Mouse (Mus musculus): Measurements from ENCODE around the gene Gm3402. TPM values are rescaled to one million over a fixed set of nuclear protein-coding genes. Genes with fewer than 3 reads are reported as not detected.

The Gm3402 gene
- total and polyA plus RNA-seq, 3 experiments = not detected

DNA sequence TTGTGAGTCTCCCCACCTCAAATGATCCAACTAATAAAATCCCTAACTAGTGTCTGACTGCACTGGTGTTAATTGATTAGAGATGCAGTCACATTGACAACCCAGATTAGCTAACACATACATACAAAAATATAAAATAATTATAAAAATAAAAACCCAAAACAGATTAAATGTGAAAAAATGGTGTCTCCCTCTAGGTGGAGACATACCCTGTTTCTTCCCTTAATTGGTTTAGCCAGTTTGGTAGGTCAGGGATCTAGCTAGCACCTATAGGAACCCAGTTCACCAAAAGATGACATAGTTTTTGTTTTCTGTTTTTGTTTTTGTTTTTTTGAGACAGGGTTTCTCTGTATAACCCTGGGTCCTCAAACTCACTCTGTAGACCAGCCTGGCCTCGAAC, 50.3 kb downstream of the Gm3402 start:
- WGBS = 78% methylated on average over 1 of the region's 1 CpGs
- Histone ChIP-seq H3K27ac (no peak overlapping the region), H3K36me3 (ENCODE audit: control insufficient read depth, insufficient read depth, low read length) (no peaks in the 10 kb centered on the region), H3K79me2 (replicated peaks; ENCODE audit: control insufficient read depth, insufficient read depth, low read length) (no peaks in the 10 kb centered on the region), H3K27me3 (ENCODE audit: control insufficient read depth, insufficient read depth, low read length) (no peaks in the 10 kb centered on the region), H3K4me3 (no peak overlapping the region), H3K4me1 (ENCODE audit: control insufficient read depth, insufficient read depth, low read length) (no peaks in the 10 kb centered on the region), H3K9ac (ENCODE audit: low read depth, low read length) (no peak overlapping the region)
- no peak for TF ChIP-seq CTCF (IDR thresholded peaks at IDR 0.05)
- intact Hi-C loops (cut with DNase I) = no loop called here
- DNase-seq = no peak

Other genes with a start within 250 kb of the Gm3402 start
- under 1 TPM; 0.31 to 0.34 TPM for gene Wasf3, start 129.1 kb upstream of the Gm3402 start, total RNA-seq (2021)
- gene Wasf3, start 129.1 kb upstream of the Gm3402 start, polyA plus RNA-seq (2012; rRNA removed) = 0.74 and 0.79 TPM in 2 replicates
- not detected for gene Gm6408, start 32.2 kb upstream of the Gm3402 start, total RNA-seq (2021)
- gene Gm6408, start 32.2 kb upstream of the Gm3402 start, polyA plus RNA-seq (2012; rRNA removed) = not detected in 2 replicates
- gene Gm6370, start 22.8 kb upstream of the Gm3402 start, total RNA-seq (2021) = not detected
- gene Gm6370, start 22.8 kb upstream of the Gm3402 start, polyA plus RNA-seq (2012; rRNA removed) = not detected in 2 replicates
- not detected for gene 4930449I24Rik, start 11.7 kb upstream of the Gm3402 start, total RNA-seq (2021)
- not detected in 2 replicates for gene 4930449I24Rik, start 11.7 kb upstream of the Gm3402 start, polyA plus RNA-seq (2012; rRNA removed)
- not detected for gene Gm3404, start 11.7 kb downstream of the Gm3402 start, total RNA-seq (2021)
- gene Gm3404, start 11.7 kb downstream of the Gm3402 start, polyA plus RNA-seq (2012; rRNA removed) = not detected in 2 replicates
- not detected for gene Gm3409, start 23.5 kb downstream of the Gm3402 start, total RNA-seq (2021)
- not detected in 2 replicates for gene Gm3409, start 23.5 kb downstream of the Gm3402 start, polyA plus RNA-seq (2012; rRNA removed)
- not detected for gene Gm3415, start 42.0 kb downstream of the Gm3402 start, total RNA-seq (2021)
- not detected in 2 replicates for gene Gm3415, start 42.0 kb downstream of the Gm3402 start, polyA plus RNA-seq (2012; rRNA removed)
- not detected for gene Gpr12, start 71.1 kb downstream of the Gm3402 start, total RNA-seq (2021)
- gene Gpr12, start 71.1 kb downstream of the Gm3402 start, polyA plus RNA-seq (2012; rRNA removed) = 0.27 TPM in 1 of 2 replicates, not detected in the other

All from heart, adult 2 months (tissue).